Mouse (Mus musculus) ES-E14 (cell line): ENCODE results near the gene Sox2. TPM values are rescaled to one million over a fixed set of nuclear protein-coding genes. Genes with fewer than 3 reads are reported as not detected.

Source experiments
- DNase-seq: peaks from one replicate; pipeline ENCODE4 v3.0.0-alpha.2; 2013; ENCODE audit warnings: low read depth, low spot score
- H3K27ac ChIP-seq: 2 replicates; pipeline ENCODE4 v1.5.1; 2012; ENCODE audit warnings: low read depth, mild to moderate bottlenecking, low read length, moderate library complexity, mixed read lengths; ENCODE audit not compliant: poor library complexity, insufficient read depth, severe bottlenecking
- H3K36me3 ChIP-seq: 2 replicates; pipeline ENCODE4 v1.6.1; 2012; ENCODE audit warnings: mild to moderate bottlenecking, low read length, moderate library complexity, mixed read lengths; ENCODE audit not compliant: control insufficient read depth, poor library complexity, insufficient read depth, severe bottlenecking
- H3K4me1 ChIP-seq, 2 experiments: fragments of 150-350 bp in 1 of 2; sonication (generic) in 1 of 2; 2 replicates each; pipeline ENCODE4 v1.6.1; 2012; ENCODE audit warnings: low read length in 2 of 2, mild to moderate bottlenecking in 1 of 2, mixed read lengths in 1 of 2; ENCODE audit not compliant: control insufficient read depth in 2 of 2, insufficient read depth in 2 of 2, poor library complexity in 1 of 2
- H3K4me3 ChIP-seq, 2 experiments: fragments of 150-350 bp in 1 of 2; sonication (generic) in 1 of 2; 2 replicates each; pipeline ENCODE4 v1.5.1; 2012; ENCODE audit warnings: low read length in 2 of 2, low read depth in 1 of 2, mild to moderate bottlenecking in 1 of 2, mixed read lengths in 1 of 2; ENCODE audit not compliant: insufficient read depth in 1 of 2, poor library complexity in 1 of 2, severe bottlenecking in 1 of 2
- H3K9ac ChIP-seq: 2 replicates; pipeline ENCODE4 v1.6.1; 2012; ENCODE audit warnings: low read depth, mild to moderate bottlenecking, low read length, mixed read lengths; ENCODE audit not compliant: poor library complexity, insufficient read depth, severe bottlenecking
- H3K9me3 ChIP-seq: fragments of 150-350 bp; sonication (generic); 2 replicates; pipeline ENCODE4 v1.6.1; 2012; ENCODE audit warnings: low read depth, mild to moderate bottlenecking, low read length; ENCODE audit not compliant: control insufficient read depth, insufficient read depth
- CHD2 ChIP-seq: IDR thresholded peaks from 2 replicates; pipeline ENCODE4 v1.6.1; 2014; ENCODE audit warnings: mild to moderate bottlenecking, low read depth, low read length, inconsistent platforms
- HCFC1 ChIP-seq: IDR thresholded peaks from 2 replicates; pipeline ENCODE4 v1.6.1; 2012; ENCODE audit warnings: low read length, inconsistent platforms, borderline replicate concordance; ENCODE audit not compliant: insufficient read depth
- MAFK ChIP-seq: IDR thresholded peaks from 2 replicates; pipeline ENCODE4 v1.6.1; 2014; ENCODE audit warnings: mild to moderate bottlenecking, low read depth, low read length, inconsistent platforms; ENCODE audit not compliant: insufficient read depth
- ZC3H11A ChIP-seq: IDR thresholded peaks from 2 replicates; pipeline ENCODE4 v1.6.1; 2012; ENCODE audit warnings: low read depth, mild to moderate bottlenecking, inconsistent platforms, low read length, borderline replicate concordance
- ZNF384 ChIP-seq: IDR thresholded peaks from 2 replicates; pipeline ENCODE4 v1.6.1; 2012; ENCODE audit warnings: low read depth, low read length, inconsistent platforms
- in situ Hi-C, 2 experiments: fragments of 600-800 bp; cut with MboI; formaldehyde crosslinking; loops; one replicate each; pipeline ENCODE4 v1.15.1; 2025; ENCODE audit warnings: low sequenced_read_pairs in 2 of 2, inconsistent platforms in 1 of 2; ENCODE audit not compliant: unreplicated experiment in 2 of 2
- total RNA-seq: library from RNA; depleted of rRNA; stranded (reverse); fragments of 300-350 nt; gene quantifications from 2 replicates; pipeline ENCODE4 v1.2.3, GENCODE M21; 2012; rRNA removed

The Sox2 gene
- total RNA-seq, result 175 and 179 TPM in 2 replicates

DNA sequence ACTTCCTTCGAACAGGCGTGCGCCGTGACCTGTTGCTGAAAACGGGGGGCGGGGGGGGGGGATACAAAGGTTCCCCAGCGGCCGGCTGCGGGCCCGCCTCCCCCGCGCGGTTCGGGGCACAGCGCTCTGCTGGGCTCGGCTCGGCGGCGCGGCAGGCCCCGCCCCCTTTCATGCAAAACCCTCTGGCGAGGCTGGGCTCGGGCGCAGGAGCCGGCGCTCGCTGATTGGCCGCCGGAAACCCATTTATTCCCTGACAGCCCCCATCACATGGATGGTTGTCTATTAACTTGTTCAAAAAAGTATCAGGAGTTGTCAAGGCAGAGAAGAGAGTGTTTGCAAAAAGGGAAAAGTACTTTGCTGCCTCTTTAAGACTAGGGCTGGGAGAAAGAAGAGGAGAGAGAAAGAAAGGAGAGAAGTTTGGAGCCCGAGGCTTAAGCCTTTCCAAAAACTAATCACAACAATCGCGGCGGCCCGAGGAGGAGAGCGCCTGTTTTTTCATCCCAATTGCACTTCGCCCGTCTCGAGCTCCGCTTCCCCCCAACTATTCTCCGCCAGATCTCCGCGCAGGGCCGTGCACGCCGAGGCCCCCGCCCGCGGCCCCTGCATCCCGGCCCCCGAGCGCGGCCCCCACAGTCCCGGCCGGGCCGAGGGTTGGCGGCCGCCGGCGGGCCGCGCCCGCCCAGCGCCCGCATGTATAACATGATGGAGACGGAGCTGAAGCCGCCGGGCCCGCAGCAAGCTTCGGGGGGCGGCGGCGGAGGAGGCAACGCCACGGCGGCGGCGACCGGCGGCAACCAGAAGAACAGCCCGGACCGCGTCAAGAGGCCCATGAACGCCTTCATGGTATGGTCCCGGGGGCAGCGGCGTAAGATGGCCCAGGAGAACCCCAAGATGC lies at the start of gene Sox2:
Gene Sox2 (plus strand): TSS at position 680 of the 895 bp plus-strand sequence.
- in situ Hi-C loops, result loop anchor here in 1 of 2 experiments (25.0 kb wide), 1 partner anchor 112 kb away; no protein-coding TSS in a partner anchor
- Histone ChIP-seq H3K36me3 (peaks cover 16% of the 10 kb centered on the region), H3K27ac (peak within 1 kb of the TSS; percentile 97), H3K9me3 (no peaks in the 10 kb centered on the region), H3K4me1 (peaks cover 0 to 4% of the 10 kb centered on the region in 2 experiments; a peak in 2 of 4 replicates), H3K4me3 (peak within 1 kb of the TSS; percentile 76 to 92), H3K9ac (peak within 1 kb of the TSS; percentile 97)
- no peak for DNase-seq
- 0 out of 2 replicates have a peak, but pooled peaks have one; percentile 36 for TF ChIP-seq CHD2
- TF ChIP-seq HCFC1, result 0 out of 2 replicates have a peak, but pooled peaks have one; percentile 38
- TF ChIP-seq MAFK, result no peak
- TF ChIP-seq ZNF384, result no peak
- TF ChIP-seq ZC3H11A, result 0 out of 2 replicates have a peak, but pooled peaks have one; percentile 25

GRCm38 (mm10) chr3:34601116-34601515 lies 49.1 kb upstream of the Sox2 start:
- no peak overlapping the region for H3K4me3 ChIP-seq
- H3K9ac ChIP-seq, result no peak overlapping the region
- H3K4me1 ChIP-seq, result no peaks in the 10 kb centered on the region
- TF ChIP-seq HCFC1, result no peak
- TF ChIP-seq ZC3H11A, result peak; percentile 90
- no peak for TF ChIP-seq CHD2
- no peaks in the 10 kb centered on the region for H3K36me3 ChIP-seq
- in situ Hi-C loops, result no loop called here
- no peaks in the 10 kb centered on the region for H3K9me3 ChIP-seq
- DNase-seq, result peak; percentile 21
- H3K27ac ChIP-seq, result no peak overlapping the region

GRCm38 (mm10) chr3:34614107-34614506 lies 36.1 kb upstream of the Sox2 start:
- no peak for DNase-seq
- TF ChIP-seq CHD2 (no peak), ZC3H11A (no peak), MAFK (no peak)
- H3K4me1 ChIP-seq, result no peaks in the 10 kb centered on the region
- in situ Hi-C loops, result no loop called here
- H3K9ac ChIP-seq, result no peak overlapping the region
- H3K9me3 ChIP-seq, result no peaks in the 10 kb centered on the region
- no peaks in the 10 kb centered on the region for H3K36me3 ChIP-seq
- H3K4me3 ChIP-seq, result no peak overlapping the region
- H3K27ac ChIP-seq, result no peak overlapping the region

- in situ Hi-C loops, result no loop called here
- H3K9me3 ChIP-seq, result no peaks in the 10 kb centered on the region
- no peak for DNase-seq
These were observed 34.7 kb upstream of the Sox2 start for GRCm38 (mm10) chr3:34615526-34615925.

More at GRCm38 (mm10) chr3:34615526-34615925, 34.7 kb upstream of the Sox2 start:
- Histone ChIP-seq H3K9ac (no peak overlapping the region), H3K4me3 (no peak overlapping the region), H3K36me3 (no peaks in the 10 kb centered on the region), H3K27ac (no peak overlapping the region), H3K4me1 (no peaks in the 10 kb centered on the region)
- TF ChIP-seq ZC3H11A, result no peak
- no peak for TF ChIP-seq MAFK
- TF ChIP-seq ZNF384, result no peak
- no peak for TF ChIP-seq CHD2
- TF ChIP-seq HCFC1, result no peak
